Mouse (Mus musculus): ENCODE results near the gene Zc3h13. TPM values are rescaled to one million over a fixed set of nuclear protein-coding genes. Genes with fewer than 3 reads are reported as not detected.

Gene Zc3h13
- polyA plus RNA-seq, 1 experiment = 24.9 TPM

GRCm38 (mm10) chr14:75318736-75319135, 34.6 kb downstream of the Zc3h13 start:
- Histone ChIP-seq H3K4me1 (ENCODE audit: control insufficient read depth, insufficient read depth, low read length) (no peaks in the 10 kb centered on the region), H3K4me3 (ENCODE audit: insufficient read depth, low read length) (no peak overlapping the region), H3K27ac (ENCODE audit: insufficient read depth, low read length) (no peak overlapping the region)
- TF ChIP-seq POLR2A (IDR thresholded peaks at IDR 0.05; ENCODE audit: low read depth, low read length) (no peak), CTCF (IDR thresholded peaks at IDR 0.05; ENCODE audit: borderline replicate concordance, insufficient read depth, low read length) (no peak)

DNA sequence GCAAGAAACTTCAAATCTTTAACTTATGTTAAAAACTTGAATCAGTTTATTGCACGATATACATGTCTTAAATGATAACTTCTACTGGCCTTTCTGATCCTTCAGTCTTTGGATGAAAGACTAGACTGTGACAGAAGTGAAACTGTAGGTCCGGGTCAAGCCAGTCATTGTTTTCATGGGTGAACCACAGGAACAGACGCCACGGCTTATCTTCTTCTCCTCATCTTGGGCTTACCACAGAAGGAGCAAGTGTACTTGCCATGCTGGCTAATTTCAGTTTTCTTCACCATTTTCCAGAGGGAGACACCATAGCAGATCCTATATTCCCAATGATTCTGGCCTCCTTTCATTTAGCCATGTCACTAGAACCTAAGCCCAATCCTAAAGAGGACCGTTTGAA, 36.1 kb downstream of the Zc3h13 start:
- H3K4me1 ChIP-seq (ENCODE audit: control insufficient read depth, insufficient read depth, low read length) = no peaks in the 10 kb centered on the region

GRCm38 (mm10) chr14:75323354-75323753, 39.2 kb downstream of the Zc3h13 start:
- Histone ChIP-seq H3K27ac (ENCODE audit: insufficient read depth, low read length) (no peak overlapping the region), H3K4me1 (ENCODE audit: control insufficient read depth, insufficient read depth, low read length) (no peaks in the 10 kb centered on the region), H3K4me3 (ENCODE audit: insufficient read depth, low read length) (no peak overlapping the region)
- TF ChIP-seq CTCF (IDR thresholded peaks at IDR 0.05; ENCODE audit: borderline replicate concordance, insufficient read depth, low read length) (no peak), POLR2A (IDR thresholded peaks at IDR 0.05; ENCODE audit: low read depth, low read length) (no peak)

More for the DNA sequence above, 36.1 kb downstream of the Zc3h13 start:
- Histone ChIP-seq H3K27ac (ENCODE audit: insufficient read depth, low read length) (no peak overlapping the region), H3K4me3 (ENCODE audit: insufficient read depth, low read length) (no peak overlapping the region)
- TF ChIP-seq CTCF (IDR thresholded peaks at IDR 0.05; ENCODE audit: borderline replicate concordance, insufficient read depth, low read length) (no peak), POLR2A (IDR thresholded peaks at IDR 0.05; ENCODE audit: low read depth, low read length) (no peak)

DNA sequence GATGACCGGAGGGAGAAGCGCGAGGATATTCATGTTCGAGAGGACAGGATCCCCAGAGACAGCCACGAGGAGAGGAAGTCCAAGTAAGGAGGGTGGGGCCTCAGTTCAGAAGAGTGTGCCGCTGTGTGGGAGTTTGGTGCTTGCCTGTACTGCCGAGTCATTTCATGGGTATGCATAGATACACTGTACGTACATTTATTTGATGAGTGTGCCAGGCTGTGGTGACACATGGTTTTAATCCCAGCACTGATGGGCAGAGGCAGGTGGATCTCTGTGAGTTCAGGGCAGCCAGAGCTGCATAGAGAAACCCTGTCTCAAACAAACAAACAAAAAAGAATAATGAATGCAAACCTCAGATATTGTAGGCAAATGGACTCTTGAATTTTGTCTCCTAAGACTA, 43.9 kb downstream of the Zc3h13 start:
- TF ChIP-seq POLR2A (IDR thresholded peaks at IDR 0.05; ENCODE audit: low read depth, low read length) (no peak), CTCF (IDR thresholded peaks at IDR 0.05; ENCODE audit: borderline replicate concordance, insufficient read depth, low read length) (no peak)
- Histone ChIP-seq H3K4me1 (ENCODE audit: control insufficient read depth, insufficient read depth, low read length) (no peaks in the 10 kb centered on the region), H3K4me3 (ENCODE audit: insufficient read depth, low read length) (no peak overlapping the region), H3K27ac (ENCODE audit: insufficient read depth, low read length) (no peak overlapping the region)

- H3K4me3 ChIP-seq (ENCODE audit: insufficient read depth, low read length) = no peak overlapping the region
- no peak for TF ChIP-seq POLR2A (IDR thresholded peaks at IDR 0.05; ENCODE audit: low read depth, low read length)
- TF ChIP-seq CTCF (IDR thresholded peaks at IDR 0.05; ENCODE audit: borderline replicate concordance, insufficient read depth, low read length) = no peak
- H3K27ac ChIP-seq (ENCODE audit: insufficient read depth, low read length) = no peak overlapping the region
- no peaks in the 10 kb centered on the region for H3K4me1 ChIP-seq (ENCODE audit: control insufficient read depth, insufficient read depth, low read length)
Observed at GRCm38 (mm10) chr14:75330621-75331020, 46.4 kb downstream of the Zc3h13 start.

DNA sequence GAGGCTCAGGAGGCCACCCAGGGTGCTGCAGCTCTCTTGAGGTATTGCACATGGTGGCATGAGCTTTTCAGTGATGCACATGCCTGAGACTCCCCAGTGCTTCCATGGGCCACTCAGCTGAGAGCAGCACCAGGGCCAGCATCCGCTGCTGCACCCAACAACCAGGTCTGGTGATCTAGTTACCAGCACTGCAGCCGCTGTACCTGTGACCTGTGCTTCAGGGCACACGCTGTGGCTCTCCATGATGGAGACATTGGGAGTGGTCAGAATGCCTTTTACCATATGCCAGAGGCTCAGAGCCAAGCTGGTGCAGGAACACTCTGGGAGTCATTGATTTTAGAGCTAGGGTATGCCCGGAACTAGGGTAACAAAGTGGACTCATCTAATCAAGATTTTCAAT, 50.1 kb downstream of the Zc3h13 start:
- H3K27ac ChIP-seq (ENCODE audit: insufficient read depth, low read length) = no peak overlapping the region
- TF ChIP-seq CTCF (IDR thresholded peaks at IDR 0.05; ENCODE audit: borderline replicate concordance, insufficient read depth, low read length) (no peak), POLR2A (IDR thresholded peaks at IDR 0.05; ENCODE audit: low read depth, low read length) (no peak)
- no peaks in the 10 kb centered on the region for H3K4me1 ChIP-seq (ENCODE audit: control insufficient read depth, insufficient read depth, low read length)
- H3K4me3 ChIP-seq (ENCODE audit: insufficient read depth, low read length) = no peak overlapping the region

- no peak overlapping the region for H3K27ac ChIP-seq (ENCODE audit: insufficient read depth, low read length)
- H3K4me1 ChIP-seq (ENCODE audit: control insufficient read depth, insufficient read depth, low read length) = no peaks in the 10 kb centered on the region
- H3K4me3 ChIP-seq (ENCODE audit: insufficient read depth, low read length) = no peak overlapping the region
- TF ChIP-seq POLR2A (IDR thresholded peaks at IDR 0.05; ENCODE audit: low read depth, low read length) (no peak), CTCF (IDR thresholded peaks at IDR 0.05; ENCODE audit: borderline replicate concordance, insufficient read depth, low read length) (no peak)
Observed at GRCm38 (mm10) chr14:75337884-75338283, 53.7 kb downstream of the Zc3h13 start.

GRCm38 (mm10) chr14:75346041-75346440, 61.9 kb downstream of the Zc3h13 start:
- H3K4me3 ChIP-seq (ENCODE audit: insufficient read depth, low read length) = no peak overlapping the region
- no peaks in the 10 kb centered on the region for H3K4me1 ChIP-seq (ENCODE audit: control insufficient read depth, insufficient read depth, low read length)
- H3K27ac ChIP-seq (ENCODE audit: insufficient read depth, low read length) = no peak overlapping the region
- no peak for TF ChIP-seq CTCF (IDR thresholded peaks at IDR 0.05; ENCODE audit: borderline replicate concordance, insufficient read depth, low read length)
- no peak for TF ChIP-seq POLR2A (IDR thresholded peaks at IDR 0.05; ENCODE audit: low read depth, low read length)

DNA sequence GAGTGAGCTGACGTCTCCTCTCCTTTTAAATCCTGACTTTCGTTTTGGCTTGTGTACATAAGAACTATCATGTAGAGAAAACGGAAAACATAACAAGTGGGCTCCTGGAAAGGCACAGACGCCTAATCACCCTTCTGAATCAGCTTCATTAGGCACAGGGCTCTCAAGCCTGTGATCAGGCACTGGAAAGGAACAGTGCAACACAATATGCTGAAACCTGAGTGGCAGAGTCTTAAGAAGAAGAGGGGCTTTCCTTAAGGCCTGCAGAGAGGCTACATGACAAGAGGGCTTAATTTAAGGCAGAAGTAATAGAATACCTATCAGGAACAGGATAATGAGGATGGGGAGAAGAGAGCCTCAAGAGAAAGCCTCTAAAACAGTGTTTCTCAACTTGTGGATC, 67.5 kb downstream of the Zc3h13 start:
- TF ChIP-seq CTCF (IDR thresholded peaks at IDR 0.05; ENCODE audit: borderline replicate concordance, insufficient read depth, low read length) = no peak
- no peak for TF ChIP-seq POLR2A (IDR thresholded peaks at IDR 0.05; ENCODE audit: low read depth, low read length)
- no peak overlapping the region for H3K27ac ChIP-seq (ENCODE audit: insufficient read depth, low read length)
- H3K4me3 ChIP-seq (ENCODE audit: insufficient read depth, low read length) = no peak overlapping the region
- H3K4me1 ChIP-seq (ENCODE audit: control insufficient read depth, insufficient read depth, low read length) = no peaks in the 10 kb centered on the region

DNA sequence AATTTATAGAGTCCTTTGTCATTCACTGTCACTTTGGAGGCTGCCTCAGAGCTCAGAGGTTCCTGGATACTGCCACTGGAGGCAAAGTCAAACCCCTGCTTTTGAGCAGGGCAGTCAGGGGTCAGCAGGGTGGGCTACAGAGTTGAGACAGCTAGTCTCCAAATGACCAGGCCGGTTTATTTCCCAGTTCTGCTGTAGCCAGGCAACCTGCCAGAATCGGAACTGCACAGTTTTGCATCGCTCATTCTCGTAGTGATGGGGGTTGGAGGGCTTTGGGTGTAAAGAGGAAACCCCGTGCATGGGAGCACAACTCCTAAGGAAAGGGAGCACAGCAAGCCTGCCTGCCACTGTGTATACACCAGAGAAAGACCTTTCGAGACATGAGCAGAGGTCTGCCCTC, 79.1 kb downstream of the Zc3h13 start:
- H3K27ac ChIP-seq (ENCODE audit: insufficient read depth, low read length) = no peak overlapping the region
- TF ChIP-seq POLR2A (IDR thresholded peaks at IDR 0.05; ENCODE audit: low read depth, low read length) (no peak), CTCF (IDR thresholded peaks at IDR 0.05; ENCODE audit: borderline replicate concordance, insufficient read depth, low read length) (no peak)
- H3K4me1 ChIP-seq (ENCODE audit: control insufficient read depth, insufficient read depth, low read length) = no peaks in the 10 kb centered on the region
- no peak overlapping the region for H3K4me3 ChIP-seq (ENCODE audit: insufficient read depth, low read length)
